In the genomic region with DNA sequence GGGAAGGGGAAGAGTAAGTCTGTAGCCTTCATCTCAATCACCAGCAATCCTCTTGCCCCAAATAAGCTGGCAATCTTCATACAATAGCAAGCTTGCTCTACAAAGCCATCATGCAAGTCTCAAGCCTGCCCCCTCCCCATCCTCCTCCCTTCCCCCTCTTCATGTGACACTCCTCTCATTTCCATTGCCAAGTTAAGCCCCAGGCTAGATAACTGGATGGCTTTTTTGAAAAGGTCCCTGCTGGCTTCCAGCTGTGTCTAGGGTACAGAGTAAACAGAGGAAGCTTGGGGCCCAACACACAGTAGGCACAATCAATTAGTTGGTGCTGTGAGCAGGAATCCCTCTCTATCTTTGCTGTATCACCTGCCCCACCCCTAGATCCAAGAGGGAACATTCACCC, we compare ENCODE assay signal across 23 mouse cellular contexts. TPM values are rescaled to one million over a fixed set of nuclear protein-coding genes. Genes with fewer than 3 reads are reported as not detected.
"Had no signal": no experiment of that assay in that cellular context is flagged by ENCODE, and none has a peak within 500 bp of the region (broad histone marks: within the 10 kb centered on the region; RNA-seq: fewer than 3 reads in every experiment).

No protein-coding gene starts in this region.

- H3K4me1 ChIP-seq: stomach, embryonic 15.5 days had no signal

- H3K4me3 ChIP-seq: neural tube, embryonic 12.5 days; neural tube, embryonic 13.5 days; neural tube, embryonic 15.5 days; stomach, embryonic 15.5 days had no signal

- H3K9ac ChIP-seq: neural tube, embryonic 12.5 days; neural tube, embryonic 13.5 days; neural tube, embryonic 15.5 days; stomach, embryonic 15.5 days had no signal

- DNase-seq: retina, postnatal 1 day; right cerebral cortex, adult 18-20 months; right cerebral cortex, postnatal 14 days; right cerebral cortex, postnatal 25 days; right cerebral cortex, postnatal 4 days; spleen, adult 18-20 months; thymus, adult 18-20 months; thymus, adult 2 months; thymus, postnatal 14 days; thymus, postnatal 25 days; thymus, postnatal 36 days; thymus, postnatal 4 days had no signal

- H3K27ac ChIP-seq: neural tube, embryonic 12.5 days; neural tube, embryonic 13.5 days; neural tube, embryonic 15.5 days; stomach, embryonic 15.5 days; stomach, postnatal 0 days had no signal

- H3K9me3 ChIP-seq: neural tube, embryonic 12.5 days; neural tube, embryonic 13.5 days; neural tube, embryonic 15.5 days; stomach, embryonic 15.5 days had no signal

- H3K4me2 ChIP-seq: neural tube, embryonic 12.5 days; neural tube, embryonic 13.5 days; neural tube, embryonic 15.5 days; stomach, embryonic 15.5 days had no signal

- H3K36me3 ChIP-seq: neural tube, embryonic 12.5 days; neural tube, embryonic 13.5 days; neural tube, embryonic 15.5 days; stomach, embryonic 15.5 days had no signal

RNA-seq across cellular contexts. Expression of a gene that starts 19.8 kb away (rescaled TPM):
- total RNA-seq: neutrophil, adult 5-6 weeks had no signal
- polyA plus RNA-seq: small intestine, adult 2 months; spleen, adult 2 months; stomach, embryonic 14.5 days; stomach, embryonic 16.5 days; stomach, postnatal 0 days; urinary bladder, adult 2 months had no signal
